Mouse (Mus musculus): ENCODE results near the gene Mgarp. TPM values are rescaled to one million over a fixed set of nuclear protein-coding genes. Genes with fewer than 3 reads are reported as not detected.
A peak's percentile ranks its signal among the peaks of the same experiment; 100 is the strongest.
"Not testable (repeated sequence)": the region's sequence is repeated elsewhere in the genome, so short reads cannot be mapped to it uniquely, and the experiment has no call there.

Mgarp gene
- polyA plus RNA-seq, 1 experiment from 2014 or later: 2.0 TPM

- peak; percentile 52 for ATAC-seq (ENCODE audit: low FRiP score, low read depth)
- peaks cover 18% of the 10 kb centered on the region for H3K27me3 ChIP-seq
Measured at GRCm38 (mm10) chr3:51358660-51359557, 37.6 kb downstream of the Mgarp start.

DNA sequence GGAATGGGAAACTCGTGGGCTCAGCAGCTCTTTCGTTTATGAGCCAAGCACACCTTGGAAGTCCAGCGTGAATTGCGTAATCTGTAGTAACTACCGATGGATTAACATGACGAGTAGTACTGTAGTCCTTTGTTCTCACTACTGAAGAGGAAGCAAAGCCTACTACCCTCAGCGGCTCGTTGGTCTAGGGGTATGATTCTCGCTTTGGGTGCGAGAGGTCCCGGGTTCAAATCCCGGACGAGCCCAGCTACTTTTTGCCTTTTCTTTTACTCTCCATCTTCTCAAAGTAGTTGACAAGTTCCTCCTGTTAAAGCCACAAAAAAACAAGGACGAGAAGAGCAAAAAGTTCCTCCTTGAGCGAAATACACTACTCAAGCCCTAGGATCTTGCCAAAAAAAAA lies 38.4 kb downstream of the Mgarp start:
- peaks cover 9% of the 10 kb centered on the region for H3K4me1 ChIP-seq (replicated peaks)
- H3K9ac ChIP-seq: no peak overlapping the region
- H3K4me2 ChIP-seq: peak overlapping the region; percentile 75
- peak overlapping the region; percentile 48 for H3K4me3 ChIP-seq
- H3K9me3 ChIP-seq: no peaks in the 10 kb centered on the region
- peak; percentile 54 for ATAC-seq (ENCODE audit: low FRiP score, low read depth)
- WGBS: 1% methylated on average over 15 of the region's 15 CpGs
- H3K27ac ChIP-seq (replicated peaks): no peak overlapping the region
- no peaks in the 10 kb centered on the region for H3K36me3 ChIP-seq
- peaks cover 18% of the 10 kb centered on the region for H3K27me3 ChIP-seq

More at GRCm38 (mm10) chr3:51358660-51359557, 37.6 kb downstream of the Mgarp start:
- peak overlapping the region; percentile 75 for H3K4me2 ChIP-seq
- no peak overlapping the region for H3K27ac ChIP-seq (replicated peaks)
- under 1% methylated on average over 50 of the region's 50 CpGs for WGBS
- H3K4me1 ChIP-seq (replicated peaks): peaks cover 9% of the 10 kb centered on the region
- no peaks in the 10 kb centered on the region for H3K9me3 ChIP-seq
- H3K9ac ChIP-seq: peak overlapping the region; percentile 37; the same call in 1 of the 2 replicates
- H3K36me3 ChIP-seq: no peaks in the 10 kb centered on the region
- peak overlapping the region; percentile 48 for H3K4me3 ChIP-seq

DNA sequence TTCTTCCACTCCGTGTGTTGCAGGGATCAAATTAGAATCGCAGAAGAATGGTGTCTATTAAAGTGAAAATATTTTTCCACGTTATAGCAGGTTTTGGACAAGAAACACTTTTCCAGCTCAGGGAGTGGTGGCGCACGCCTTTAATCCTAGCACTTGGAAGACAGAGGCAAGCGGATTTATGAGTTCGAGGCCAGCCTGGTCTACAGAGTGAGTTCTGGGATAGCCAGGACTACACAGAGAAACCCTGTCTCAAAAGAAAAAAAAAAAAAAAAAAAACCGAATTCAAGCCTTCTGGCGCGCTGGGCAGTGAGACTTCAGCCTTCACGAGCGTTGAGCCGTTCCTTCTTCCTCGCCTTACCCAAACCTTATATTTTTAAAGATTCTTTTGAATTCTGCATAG lies 38.9 kb downstream of the Mgarp start:
- WGBS: 17% methylated on average over 14 of the region's 14 CpGs

DNA sequence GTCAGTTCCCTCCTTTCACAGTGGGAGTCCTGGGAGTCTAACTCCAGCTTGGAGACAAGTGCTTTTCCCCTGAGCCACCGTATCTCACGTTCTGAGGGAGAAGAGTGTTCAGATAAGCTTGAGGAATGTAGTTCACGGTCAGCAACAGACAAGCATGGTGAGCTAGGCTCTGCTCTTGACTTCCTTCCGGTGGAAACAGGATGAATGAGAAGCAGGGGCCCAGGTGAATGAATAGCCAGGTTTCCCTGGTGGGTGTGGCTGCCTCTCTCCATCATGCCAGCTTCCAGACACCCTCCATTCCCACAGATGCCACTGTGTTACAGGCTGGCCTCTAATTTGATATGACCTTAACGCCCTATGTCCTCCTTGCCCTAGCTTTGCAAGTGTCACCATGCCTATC lies 39.5 kb downstream of the Mgarp start:
- H3K27ac ChIP-seq (replicated peaks): no peak overlapping the region
- no peak overlapping the region for H3K4me2 ChIP-seq
- no peak for ATAC-seq (ENCODE audit: low FRiP score, low read depth)
- peaks cover 9% of the 10 kb centered on the region for H3K4me1 ChIP-seq (replicated peaks)
- H3K36me3 ChIP-seq: no peaks in the 10 kb centered on the region
- H3K27me3 ChIP-seq: peaks cover 18% of the 10 kb centered on the region
- H3K9me3 ChIP-seq: no peaks in the 10 kb centered on the region
- 48% methylated on average over 5 of the region's 5 CpGs for WGBS
- H3K4me3 ChIP-seq: no peak overlapping the region
- no peak overlapping the region for H3K9ac ChIP-seq

More for the DNA sequence above, 38.9 kb downstream of the Mgarp start:
- Histone ChIP-seq H3K4me1 (replicated peaks) (peaks cover 9% of the 10 kb centered on the region), H3K9ac (no peak overlapping the region), H3K4me3 (peak overlapping the region; percentile 48), H3K27ac (replicated peaks) (no peak overlapping the region), H3K4me2 (peak overlapping the region; percentile 75), H3K36me3 (no peaks in the 10 kb centered on the region), H3K9me3 (no peaks in the 10 kb centered on the region), H3K27me3 (peaks cover 18% of the 10 kb centered on the region)
- 0 out of 2 replicates have a peak, but pooled peaks have one; percentile 9 for ATAC-seq (ENCODE audit: low FRiP score, low read depth)

DNA sequence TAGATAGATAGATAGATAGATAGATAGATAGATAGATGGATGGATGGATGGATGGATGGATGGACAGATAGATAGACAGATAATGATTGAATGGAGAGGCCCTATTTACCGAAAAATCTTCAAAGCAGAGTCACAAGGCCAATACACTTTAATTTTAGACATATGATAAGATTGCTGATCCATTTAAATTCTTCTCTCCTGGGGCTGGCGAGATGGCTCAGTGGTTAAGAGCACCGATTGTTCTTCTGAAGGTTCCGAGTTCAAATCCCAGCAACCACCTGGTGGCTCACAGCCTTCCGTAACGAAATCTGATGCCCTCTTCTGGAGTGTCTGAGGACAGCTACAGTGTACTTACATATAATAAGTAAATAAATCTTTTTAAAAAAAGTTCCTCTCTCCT lies 41.6 kb downstream of the Mgarp start:
- H3K4me3 ChIP-seq; H3K4me2 ChIP-seq; H3K9me3 ChIP-seq; H3K27me3 ChIP-seq; H3K9ac ChIP-seq; H3K36me3 ChIP-seq; H3K27ac ChIP-seq (replicated peaks); H3K4me1 ChIP-seq (replicated peaks); ATAC-seq (ENCODE audit: low FRiP score, low read depth): not testable (repeated sequence)
- WGBS: 87% methylated on average over 6 of the region's 6 CpGs

DNA sequence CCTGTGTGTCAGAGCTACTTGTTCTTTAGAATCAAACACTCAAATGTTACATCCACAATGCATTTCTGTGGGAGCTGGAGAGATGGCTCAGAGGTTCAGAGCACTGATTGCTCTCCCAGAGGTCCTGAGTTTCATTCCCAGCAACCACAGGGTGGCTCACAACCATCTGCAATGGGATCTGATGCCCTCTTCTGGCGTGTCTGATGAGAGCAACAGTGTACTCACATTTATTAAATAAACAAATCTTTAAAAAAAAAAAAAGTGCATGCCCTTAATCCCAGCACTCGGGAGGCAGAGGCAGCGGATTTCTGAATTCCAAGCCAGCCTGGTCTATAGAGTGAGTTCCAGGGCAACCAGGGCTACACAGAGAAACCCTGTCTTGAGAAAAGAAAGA lies 42.5 kb downstream of the Mgarp start:
- 80% methylated on average over 3 of the region's 3 CpGs for WGBS
- H3K27ac ChIP-seq (replicated peaks): no peak overlapping the region
- no peak overlapping the region for H3K4me3 ChIP-seq
- H3K9ac ChIP-seq: no peak overlapping the region
- no peak overlapping the region for H3K4me2 ChIP-seq
- H3K36me3 ChIP-seq: no peaks in the 10 kb centered on the region
- ATAC-seq (ENCODE audit: low FRiP score, low read depth): no peak
- H3K27me3 ChIP-seq: peaks cover 4% of the 10 kb centered on the region; the same call in 1 of the 2 replicates
- H3K9me3 ChIP-seq: no peaks in the 10 kb centered on the region
- peaks cover 6% of the 10 kb centered on the region for H3K4me1 ChIP-seq (replicated peaks)

DNA sequence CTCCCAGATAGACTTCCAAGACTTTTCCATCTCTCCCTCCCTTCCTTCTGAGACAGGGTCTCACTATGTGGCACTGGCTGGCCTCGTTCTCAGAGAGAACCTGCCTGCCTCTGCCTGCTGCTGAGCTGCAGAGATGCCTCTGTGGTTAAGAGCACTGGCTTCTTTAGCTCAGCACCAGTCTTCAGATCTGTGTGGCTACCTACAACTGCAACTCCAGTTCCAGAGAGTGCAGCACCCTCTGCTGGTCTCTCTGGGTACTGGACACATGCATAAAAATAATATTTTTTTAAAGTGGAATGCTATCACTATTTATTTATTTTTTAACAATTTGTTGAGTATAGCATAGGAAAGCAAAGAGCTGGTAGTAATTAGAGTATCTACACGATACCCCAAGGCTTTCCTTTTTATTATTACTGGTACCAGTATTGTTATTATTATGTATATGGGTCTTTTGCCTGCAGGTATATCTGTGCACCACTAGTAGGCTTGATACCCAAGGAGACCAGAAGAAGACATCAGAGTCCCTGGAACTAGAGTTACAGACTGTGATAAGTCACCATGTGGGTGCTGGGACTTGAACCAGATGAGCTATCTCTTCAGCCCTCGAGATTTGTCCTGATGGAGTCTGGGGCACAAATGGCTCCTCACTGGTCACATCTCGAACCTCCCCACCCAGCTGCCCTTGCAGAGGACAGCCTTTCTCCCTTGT lies 43.1 kb downstream of the Mgarp start:
- H3K27me3 ChIP-seq: peaks cover 4% of the 10 kb centered on the region; the same call in 1 of the 2 replicates
- WGBS: 71% methylated on average over 4 of the region's 4 CpGs

GRCm38 (mm10) chr3:51350806-51351205 lies 45.7 kb downstream of the Mgarp start:
- ATAC-seq (ENCODE audit: low FRiP score, low read depth): no peak

More for the DNA sequence above, 43.1 kb downstream of the Mgarp start:
- no peak overlapping the region for H3K4me2 ChIP-seq
- no peak overlapping the region for H3K27ac ChIP-seq (replicated peaks)
- no peaks in the 10 kb centered on the region for H3K36me3 ChIP-seq
- H3K4me3 ChIP-seq: no peak overlapping the region
- H3K9ac ChIP-seq: no peak overlapping the region
- H3K4me1 ChIP-seq (replicated peaks): peaks cover under 1% of the 10 kb centered on the region; the same call in 1 of the 2 replicates
- H3K9me3 ChIP-seq: no peaks in the 10 kb centered on the region
- no peak for ATAC-seq (ENCODE audit: low FRiP score, low read depth)

GRCm38 (mm10) chr3:51348646-51349238 lies 47.8 kb downstream of the Mgarp start:
- no peaks in the 10 kb centered on the region for H3K36me3 ChIP-seq
- no peak overlapping the region for H3K9ac ChIP-seq
- H3K4me2 ChIP-seq: no peak overlapping the region
- no peaks in the 10 kb centered on the region for H3K9me3 ChIP-seq
- WGBS: 48% methylated on average over 3 of the region's 3 CpGs
- H3K4me1 ChIP-seq (replicated peaks): no peaks in the 10 kb centered on the region
- no peak for ATAC-seq (ENCODE audit: low FRiP score, low read depth)
- no peaks in the 10 kb centered on the region for H3K27me3 ChIP-seq
- no peak overlapping the region for H3K4me3 ChIP-seq
- no peak overlapping the region for H3K27ac ChIP-seq (replicated peaks)

More at GRCm38 (mm10) chr3:51350806-51351205, 45.7 kb downstream of the Mgarp start:
- H3K27me3 ChIP-seq: no peaks in the 10 kb centered on the region
- H3K4me2 ChIP-seq: no peak overlapping the region
- H3K36me3 ChIP-seq: no peaks in the 10 kb centered on the region
- no peaks in the 10 kb centered on the region for H3K9me3 ChIP-seq
- H3K4me3 ChIP-seq: no peak overlapping the region
- H3K9ac ChIP-seq: no peak overlapping the region
- 26% methylated on average over 3 of the region's 3 CpGs for WGBS
- H3K4me1 ChIP-seq (replicated peaks): no peaks in the 10 kb centered on the region
- no peak overlapping the region for H3K27ac ChIP-seq (replicated peaks)

DNA sequence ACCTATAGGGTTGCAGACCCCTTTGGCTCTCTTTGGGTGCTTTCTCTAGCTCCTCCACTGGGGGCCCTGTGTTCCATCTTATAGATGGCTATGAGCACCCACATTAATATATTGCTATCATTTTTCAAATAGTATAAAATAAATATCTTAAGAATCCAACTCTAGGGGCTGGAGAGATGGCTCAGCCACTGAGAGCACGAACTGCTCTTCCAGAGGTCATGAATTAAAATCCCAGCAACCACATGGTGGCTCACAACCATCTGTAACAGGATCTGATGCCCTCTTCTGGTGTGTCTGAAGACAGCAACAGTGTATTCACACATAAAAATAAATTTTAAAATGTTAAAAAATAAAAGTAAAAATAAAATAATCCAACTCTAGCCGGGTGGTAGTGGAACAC lies 51.5 kb downstream of the Mgarp start:
- H3K27ac ChIP-seq (replicated peaks); H3K36me3 ChIP-seq; H3K9me3 ChIP-seq; H3K4me3 ChIP-seq; H3K4me2 ChIP-seq; H3K27me3 ChIP-seq; ATAC-seq (ENCODE audit: low FRiP score, low read depth); H3K4me1 ChIP-seq (replicated peaks); H3K9ac ChIP-seq: not testable (repeated sequence)
- 94% methylated on average over 2 of the region's 2 CpGs for WGBS

DNA sequence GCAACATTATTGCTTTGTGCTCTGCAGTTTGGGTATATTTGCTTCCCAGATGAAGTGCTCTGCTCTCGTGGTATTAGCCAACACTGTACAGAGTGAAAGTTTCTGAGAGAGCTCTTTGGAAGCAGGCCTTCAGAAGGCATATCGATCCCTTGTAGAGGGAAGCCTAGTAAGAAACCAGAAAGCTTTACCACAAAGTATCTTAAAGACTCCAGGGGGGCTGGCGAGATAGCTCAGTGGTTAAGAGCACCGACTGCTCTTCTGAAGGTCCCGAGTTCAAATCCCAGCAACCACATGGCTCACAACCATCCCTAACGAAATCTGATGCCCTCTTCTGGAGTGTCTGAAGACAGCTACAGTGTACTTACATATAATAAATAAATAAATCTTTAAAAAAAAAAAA lies 52.4 kb downstream of the Mgarp start:
- ATAC-seq (ENCODE audit: low FRiP score, low read depth); H3K4me2 ChIP-seq; H3K9ac ChIP-seq; H3K9me3 ChIP-seq; H3K4me3 ChIP-seq; H3K27ac ChIP-seq (replicated peaks); H3K27me3 ChIP-seq; H3K36me3 ChIP-seq: not testable (repeated sequence)
- H3K4me1 ChIP-seq (replicated peaks): peaks cover 14% of the 10 kb centered on the region; the same call in 1 of the 2 replicates
- WGBS: 90% methylated on average over 6 of the region's 6 CpGs

DNA sequence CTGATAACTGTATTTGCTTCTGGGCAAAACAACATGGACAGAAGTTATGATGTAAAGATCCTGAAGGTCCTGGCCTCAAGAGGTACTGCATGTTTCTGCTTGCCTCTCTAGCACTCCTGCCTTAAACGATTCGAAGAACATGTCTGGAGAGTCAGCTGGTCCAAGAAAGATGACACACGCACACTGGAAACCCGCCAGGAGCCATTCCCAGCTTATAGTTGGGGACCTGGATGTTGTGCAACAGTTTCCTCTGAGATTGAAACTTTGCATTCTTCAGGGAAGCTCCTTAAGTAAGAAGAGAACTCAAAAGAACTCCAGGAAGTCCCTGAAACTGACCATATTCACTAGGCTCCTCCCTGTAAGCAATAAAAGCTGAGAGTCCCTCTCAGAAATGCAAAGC lies 53.3 kb downstream of the Mgarp start:
- H3K27ac ChIP-seq (replicated peaks): no peak overlapping the region
- H3K9ac ChIP-seq: no peak overlapping the region
- H3K4me3 ChIP-seq: no peak overlapping the region
- ATAC-seq (ENCODE audit: low FRiP score, low read depth): no peak
- WGBS: 92% methylated on average over 4 of the region's 4 CpGs
- H3K27me3 ChIP-seq: no peaks in the 10 kb centered on the region
- H3K4me2 ChIP-seq: no peak overlapping the region
- H3K4me1 ChIP-seq (replicated peaks): peaks cover 21% of the 10 kb centered on the region
- H3K9me3 ChIP-seq: no peaks in the 10 kb centered on the region
- H3K36me3 ChIP-seq: no peaks in the 10 kb centered on the region
